Mouse (Mus musculus) gastrocnemius, postnatal 14 days (tissue): Measurements from ENCODE around the gene Gng13. TPM values are rescaled to one million over a fixed set of nuclear protein-coding genes. Genes with fewer than 3 reads are reported as not detected.
A peak's percentile ranks its signal among the peaks of the same experiment; 100 is the strongest.
"Not testable (repeated sequence)": the region's sequence is repeated elsewhere in the genome, so short reads cannot be mapped to it uniquely, and the experiment has no call there.

ENCODE experiments used
- DNase-seq: peaks from one replicate; pipeline ENCODE4 v3.0.0; 2021; ENCODE audit warnings: mixed read lengths
- intact Hi-C: fragments of 180-260 bp; cut with DNase I; formaldehyde crosslinking; loops from one replicate; pipeline ENCODE4 v1.15.1; 2025; ENCODE audit warnings: low total_unique reads
- total RNA-seq, 2 experiments: library from RNA; stranded (reverse); gene quantifications; 2 replicates each; pipeline ENCODE4 v1.2.3; 2021

The Gng13 gene
- total RNA-seq, 2 experiments from 2014 or later = not detected

DNA sequence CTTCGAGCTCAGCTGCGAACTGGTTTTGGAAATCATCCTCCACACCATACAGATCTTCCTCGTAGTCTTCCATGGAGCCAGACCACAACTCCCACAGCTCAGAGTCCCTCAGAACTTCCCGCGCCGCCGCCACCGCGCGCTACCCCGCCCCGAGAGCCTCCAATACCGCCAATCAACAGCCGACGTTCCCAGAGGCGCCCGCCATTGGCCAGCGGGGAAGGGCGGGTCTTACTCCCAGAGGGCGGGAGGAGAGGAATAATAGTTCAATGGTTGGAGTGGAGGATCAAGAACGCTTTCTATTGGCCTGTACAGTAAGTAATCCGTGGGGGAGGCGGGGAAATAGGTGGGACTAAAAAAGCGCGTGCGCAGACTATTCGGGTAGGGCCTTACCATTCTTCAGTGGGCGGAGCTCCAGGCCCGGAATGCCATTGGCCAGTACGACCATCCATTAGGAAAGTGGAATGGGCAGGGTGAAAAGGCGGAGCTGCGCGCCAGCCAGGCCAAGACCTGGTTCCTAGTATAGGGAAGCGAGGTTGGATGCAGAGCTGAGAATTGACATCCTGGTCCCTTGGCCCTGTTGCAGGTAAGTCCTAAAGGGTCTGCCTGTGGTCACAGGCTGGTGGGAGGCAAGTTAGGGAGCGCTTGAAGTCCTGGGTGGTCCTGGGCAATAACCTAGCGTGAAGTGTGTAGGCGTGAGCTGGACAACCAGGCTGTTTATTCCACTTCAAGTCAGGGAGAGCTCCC, 10.5 kb downstream of the Gng13 start, which contains the start of the genes Chtf18 and Rpusd1:
Chtf18 (minus strand) TSS at position 155 of the 744 bp plus-strand sequence.
Rpusd1 (plus strand) TSS at position 406 of the 744 bp plus-strand sequence.
- peak; percentile 99 for DNase-seq
- intact Hi-C loops = no loop called here

DNA sequence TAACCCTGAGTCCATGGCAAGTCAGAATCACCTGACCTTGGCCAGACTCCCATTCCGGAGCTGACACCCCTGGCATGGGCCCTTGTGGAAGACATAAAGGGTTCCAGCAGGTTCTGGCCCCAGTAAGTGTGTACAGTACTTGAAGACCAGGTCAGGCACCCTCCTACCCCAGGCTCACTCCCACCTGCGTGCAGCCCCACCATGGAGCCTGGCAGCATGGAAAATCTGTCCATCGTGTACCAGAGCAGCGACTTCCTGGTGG, 11.0 kb downstream of the Gng13 start:
- DNase-seq = no peak
- intact Hi-C loops = no loop called here

DNA sequence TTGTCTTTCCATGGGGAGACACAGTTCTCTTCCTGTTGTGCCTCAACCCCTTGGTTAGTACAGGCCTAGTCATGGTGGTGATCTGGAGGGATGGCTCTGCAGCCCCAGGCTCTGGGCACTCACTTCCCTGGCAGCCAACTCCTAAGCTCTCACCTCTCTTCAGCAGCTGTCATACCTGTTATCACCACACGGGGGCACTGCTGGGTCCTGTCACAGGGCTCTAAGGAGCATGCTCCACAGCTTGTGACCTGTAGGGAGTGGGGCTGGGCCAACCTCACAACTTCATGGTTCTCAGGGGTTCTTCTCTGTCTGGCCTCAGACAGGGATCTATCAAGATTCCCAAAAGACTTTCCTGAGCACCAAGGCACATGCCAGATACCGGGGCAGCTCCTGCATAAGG, 15.1 kb downstream of the Gng13 start:
- peak; percentile 78 for DNase-seq

DNA sequence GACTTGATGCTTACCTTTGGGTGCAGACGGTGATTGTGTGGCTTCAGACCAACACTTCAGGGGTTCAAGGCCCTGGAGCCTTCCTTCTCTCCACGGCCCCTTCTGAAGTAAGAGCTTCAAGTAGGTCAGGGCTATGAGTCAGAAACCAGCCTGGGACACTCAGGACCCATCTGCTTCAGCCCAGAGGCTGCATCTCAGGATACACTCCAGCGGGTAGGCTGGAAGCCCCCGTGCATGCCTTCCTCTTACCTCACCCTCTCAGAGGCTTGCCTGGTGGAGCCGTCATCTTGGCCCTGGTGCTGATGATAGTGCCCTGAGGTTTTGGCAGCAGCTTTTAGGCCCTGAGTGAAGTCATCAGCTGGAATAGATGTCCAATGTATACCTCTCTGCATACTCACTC, 18.3 kb downstream of the Gng13 start:
- no peak for DNase-seq
- intact Hi-C loops = no loop called here

More for the DNA sequence above, 15.1 kb downstream of the Gng13 start:
- intact Hi-C loops = loop anchor here (5.0 kb wide), 1 partner anchor 65 kb away; the partner anchor contains the start of genes AC134908.4 and Metrn

DNA sequence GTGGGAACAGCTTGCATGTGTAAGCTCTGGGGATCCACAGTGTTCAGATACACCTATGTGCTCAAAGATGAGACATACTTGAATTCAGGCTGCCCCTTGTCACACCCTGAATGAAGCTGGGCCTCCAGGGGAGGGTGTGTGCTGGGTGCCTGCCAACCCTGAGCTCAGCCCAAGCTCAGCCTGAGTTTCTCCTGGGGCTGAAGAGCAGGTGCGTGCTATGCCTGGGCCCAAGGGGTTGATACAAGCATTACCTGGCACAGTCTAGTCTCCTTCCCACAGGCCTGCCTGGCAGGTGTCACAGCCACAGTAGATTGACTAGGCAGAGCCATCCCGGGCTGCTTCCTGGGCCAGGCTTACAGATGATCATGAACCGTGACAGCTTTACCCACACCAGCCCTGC, 18.8 kb downstream of the Gng13 start, which contains the start of gene Mslnl:
Mslnl (plus strand) TSS at position 298 of the 400 bp plus-strand sequence.
- intact Hi-C loops = no loop called here
- no peak for DNase-seq

DNA sequence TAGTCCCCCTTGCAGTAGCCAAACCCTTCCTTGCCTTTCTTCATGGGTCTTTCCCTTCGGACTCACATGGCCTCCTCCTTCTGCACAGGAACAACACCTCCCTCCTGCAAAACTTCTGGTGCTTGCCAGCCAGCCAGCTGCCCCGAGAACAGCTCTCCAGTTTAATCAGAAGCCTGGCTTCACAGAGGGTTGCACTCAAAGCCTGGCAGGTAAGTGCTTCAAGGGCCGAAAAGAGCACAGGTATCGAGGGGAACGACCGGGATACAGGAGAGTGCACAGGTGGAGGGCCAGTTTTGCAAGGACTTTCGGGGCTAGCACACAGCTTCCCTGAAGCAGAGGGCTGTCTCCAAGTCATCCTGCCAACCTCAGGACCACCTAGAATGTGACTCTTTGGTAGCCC, 21.9 kb downstream of the Gng13 start:
- intact Hi-C loops = no loop called here

DNA sequence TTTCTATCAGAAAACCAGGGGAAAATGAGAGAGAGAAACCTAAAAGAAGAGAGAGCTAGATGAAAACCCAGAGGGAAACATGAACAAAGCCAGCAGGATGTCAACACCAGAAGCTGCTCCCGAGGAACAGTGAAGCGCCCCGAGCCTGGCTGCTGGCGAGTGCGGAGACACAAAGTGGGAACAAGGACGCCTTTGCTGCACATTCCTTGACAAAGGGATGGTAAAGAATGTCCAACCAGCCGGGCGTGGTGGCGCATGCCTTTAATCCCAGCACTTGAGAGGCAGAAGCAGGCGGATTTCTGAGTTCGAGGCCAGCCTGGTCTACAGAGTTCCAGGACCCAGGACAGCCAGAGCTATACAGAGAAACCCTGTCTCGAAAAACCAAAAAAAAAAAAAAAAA, 24.5 kb downstream of the Gng13 start:
- DNase-seq, intact Hi-C loops: not testable (repeated sequence)

More for the DNA sequence above, 21.9 kb downstream of the Gng13 start:
- no peak for DNase-seq

DNA sequence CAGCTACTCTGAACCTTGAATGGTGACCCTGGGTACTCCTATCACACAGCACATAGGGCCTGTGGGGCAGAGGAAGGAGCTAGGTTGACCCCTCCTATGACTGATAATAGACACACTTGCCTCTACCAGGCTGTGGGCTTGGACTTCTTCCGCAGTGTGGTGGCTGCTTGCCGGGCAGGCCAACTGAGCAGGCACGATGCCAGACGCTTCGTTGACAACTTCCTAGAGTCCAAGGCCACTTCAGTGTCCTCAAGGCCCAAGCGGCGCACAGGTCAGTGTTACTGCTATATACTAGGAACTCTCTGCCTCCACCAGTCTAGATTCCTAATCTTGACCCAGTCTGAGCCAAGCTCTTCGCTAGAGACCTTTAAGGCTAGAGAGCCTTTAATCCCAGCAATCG, 26.9 kb downstream of the Gng13 start:
- intact Hi-C loops = no loop called here
- no peak for DNase-seq

DNA sequence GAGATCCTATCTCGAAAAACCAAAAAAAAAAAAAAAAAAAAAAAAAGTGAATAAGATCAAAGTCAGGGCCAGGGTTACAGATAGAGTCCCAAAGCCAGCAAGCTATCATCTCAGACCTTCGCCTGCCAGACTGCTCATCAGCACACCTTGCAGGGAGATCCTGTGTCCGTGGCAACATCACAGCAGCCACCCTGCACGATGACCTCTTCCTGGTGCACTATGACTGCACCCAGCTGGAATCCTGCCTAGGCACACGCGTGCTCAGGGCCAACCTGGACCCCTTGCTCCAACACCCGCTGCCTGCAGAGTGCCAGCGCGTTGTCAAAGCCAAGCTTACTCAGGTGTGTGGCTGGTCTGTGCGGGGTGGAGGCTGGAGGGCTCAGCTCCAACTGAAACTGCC, 27.3 kb downstream of the Gng13 start:
- no peak for DNase-seq
- intact Hi-C loops = no loop called here

DNA sequence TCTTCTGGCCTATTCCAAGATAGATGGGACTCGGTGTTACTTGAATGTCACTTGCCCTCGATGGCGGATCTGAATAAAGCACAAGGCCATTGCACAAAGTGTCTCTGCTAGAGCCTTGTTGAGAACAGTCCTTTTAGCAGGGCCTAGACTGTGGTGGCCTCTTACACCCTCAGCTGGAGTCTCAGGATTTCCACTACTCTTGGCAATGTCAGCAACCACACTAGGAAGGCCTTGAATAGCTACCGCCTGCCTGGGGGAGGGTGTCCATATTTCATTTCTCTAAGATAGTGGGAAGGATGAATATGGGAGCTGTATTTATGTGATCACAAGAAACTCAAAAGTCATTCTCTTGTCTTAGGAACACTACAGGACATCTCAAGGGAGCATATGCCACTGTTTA, 31.3 kb downstream of the Gng13 start:
- no peak for DNase-seq
- intact Hi-C loops = no loop called here

DNA sequence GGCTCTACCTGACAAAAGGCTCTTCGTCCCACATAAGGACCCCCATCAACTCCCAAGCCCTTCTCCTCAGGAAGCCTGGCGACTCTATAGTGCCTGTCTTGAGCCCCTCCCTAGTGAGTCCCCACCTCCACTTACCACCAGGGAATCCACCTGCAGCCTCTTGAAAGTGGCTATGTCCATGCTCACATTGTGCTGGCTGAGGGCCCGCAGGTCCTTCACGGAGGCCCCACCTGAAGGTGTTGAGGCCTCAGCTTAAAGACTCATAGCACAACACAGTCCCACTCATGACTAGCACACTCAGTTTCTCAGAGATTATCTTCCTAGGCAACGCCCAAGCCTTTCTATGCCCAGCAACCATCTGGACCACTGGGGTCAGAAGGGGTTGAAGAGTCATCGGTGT, 32.3 kb downstream of the Gng13 start:
- intact Hi-C loops = no loop called here
- no peak for DNase-seq

DNA sequence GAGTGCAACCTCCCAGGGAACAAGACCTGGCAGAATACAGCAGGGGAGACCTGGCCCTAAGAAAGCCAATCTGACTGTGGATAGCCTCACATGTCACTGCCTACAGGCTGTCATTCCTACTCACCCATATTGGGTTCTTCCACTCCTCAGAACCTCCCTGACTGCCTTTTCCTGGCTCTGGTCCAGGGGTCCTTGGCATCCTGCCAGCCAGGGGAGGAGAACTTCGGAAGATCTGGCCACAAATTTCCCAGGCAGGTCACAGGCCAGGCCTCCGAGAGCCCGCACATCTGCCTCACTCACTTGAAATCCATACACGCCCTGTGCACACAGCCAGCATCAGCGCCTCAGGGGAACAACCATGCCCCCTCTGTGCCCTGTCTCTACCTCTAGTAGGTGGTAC, 34.5 kb downstream of the Gng13 start:
- intact Hi-C loops = no loop called here
- DNase-seq = peak; percentile 56

DNA sequence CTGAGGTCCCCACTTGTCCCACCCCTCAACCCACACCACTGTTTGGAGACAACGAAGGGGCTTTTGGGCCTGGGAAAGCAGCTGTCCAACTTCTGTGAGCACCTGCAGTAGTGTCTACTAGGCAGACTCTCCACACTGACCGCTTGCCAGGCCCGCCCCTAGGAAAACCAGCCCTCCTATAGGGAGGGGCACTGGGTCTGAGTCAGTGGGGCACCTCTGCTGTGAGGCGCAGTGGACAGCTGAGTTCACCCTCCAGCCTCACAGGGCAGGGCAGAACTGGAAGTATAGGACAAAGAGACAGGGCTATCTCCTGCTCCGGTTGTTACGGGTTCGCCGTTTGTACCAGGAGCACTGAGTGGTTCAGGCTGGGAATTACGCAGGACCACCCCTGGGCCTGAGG, 37.3 kb downstream of the Gng13 start, which contains the start of gene Msln:
Msln (minus strand) TSS at position 138 of the 400 bp plus-strand sequence.
- intact Hi-C loops = no loop called here
- DNase-seq = no peak

DNA sequence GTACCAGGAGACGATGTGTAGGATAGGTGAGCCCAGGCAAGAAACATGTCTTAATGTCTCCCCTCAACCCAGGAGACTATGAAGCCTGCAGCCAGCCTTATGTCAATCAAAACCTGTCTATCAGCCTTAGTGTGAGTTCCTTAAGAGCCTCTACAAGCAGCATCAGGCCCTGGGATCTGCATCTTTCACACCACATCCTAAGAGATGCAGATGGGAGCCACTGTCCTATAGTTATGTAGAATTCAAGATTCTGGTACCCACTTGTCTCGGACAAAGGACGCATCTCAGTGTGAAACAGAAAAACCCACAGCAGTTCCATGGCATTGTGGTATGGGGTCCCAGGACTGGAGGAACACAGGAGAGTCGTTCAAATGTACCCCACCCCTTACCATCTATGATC, 38.1 kb downstream of the Gng13 start:
- no peak for DNase-seq
- intact Hi-C loops = no loop called here

DNA sequence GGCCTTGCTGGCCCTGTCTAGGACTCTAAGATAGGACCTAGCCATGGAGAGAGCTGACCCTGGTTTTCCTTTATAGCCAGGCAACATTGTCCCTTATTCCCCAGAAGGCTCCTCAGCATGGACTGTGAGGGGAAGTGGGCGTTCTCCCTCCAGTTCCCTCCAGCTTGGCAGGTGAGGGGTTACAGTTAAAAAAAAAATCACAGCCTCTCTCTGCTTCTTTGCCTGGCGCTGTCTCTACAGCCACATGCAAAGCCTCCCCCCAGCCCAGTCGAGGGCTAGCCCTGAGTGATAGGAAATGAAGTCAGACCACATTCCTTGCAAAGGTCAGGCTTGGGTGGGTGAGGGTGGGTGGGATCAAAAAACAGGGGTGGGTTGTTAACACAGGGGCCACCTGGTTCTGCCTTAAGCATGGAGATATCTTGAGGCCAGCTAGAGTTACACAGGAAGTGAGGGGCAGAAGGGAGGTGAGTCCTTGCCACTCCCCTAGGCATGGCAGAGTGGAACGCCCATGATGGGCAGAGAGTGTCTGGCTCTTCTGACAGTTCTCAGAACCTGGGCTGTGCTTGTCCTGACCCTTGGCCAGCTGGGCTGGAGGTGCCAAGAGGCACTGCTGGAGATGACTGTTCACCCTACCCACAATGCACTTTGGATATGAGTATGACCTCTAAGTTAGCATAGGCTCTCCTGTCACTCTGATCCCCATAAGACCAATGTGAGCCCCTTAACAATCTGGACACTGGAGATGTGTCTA, 38.8 kb downstream of the Gng13 start:
- intact Hi-C loops = no loop called here
- no peak for DNase-seq

DNA sequence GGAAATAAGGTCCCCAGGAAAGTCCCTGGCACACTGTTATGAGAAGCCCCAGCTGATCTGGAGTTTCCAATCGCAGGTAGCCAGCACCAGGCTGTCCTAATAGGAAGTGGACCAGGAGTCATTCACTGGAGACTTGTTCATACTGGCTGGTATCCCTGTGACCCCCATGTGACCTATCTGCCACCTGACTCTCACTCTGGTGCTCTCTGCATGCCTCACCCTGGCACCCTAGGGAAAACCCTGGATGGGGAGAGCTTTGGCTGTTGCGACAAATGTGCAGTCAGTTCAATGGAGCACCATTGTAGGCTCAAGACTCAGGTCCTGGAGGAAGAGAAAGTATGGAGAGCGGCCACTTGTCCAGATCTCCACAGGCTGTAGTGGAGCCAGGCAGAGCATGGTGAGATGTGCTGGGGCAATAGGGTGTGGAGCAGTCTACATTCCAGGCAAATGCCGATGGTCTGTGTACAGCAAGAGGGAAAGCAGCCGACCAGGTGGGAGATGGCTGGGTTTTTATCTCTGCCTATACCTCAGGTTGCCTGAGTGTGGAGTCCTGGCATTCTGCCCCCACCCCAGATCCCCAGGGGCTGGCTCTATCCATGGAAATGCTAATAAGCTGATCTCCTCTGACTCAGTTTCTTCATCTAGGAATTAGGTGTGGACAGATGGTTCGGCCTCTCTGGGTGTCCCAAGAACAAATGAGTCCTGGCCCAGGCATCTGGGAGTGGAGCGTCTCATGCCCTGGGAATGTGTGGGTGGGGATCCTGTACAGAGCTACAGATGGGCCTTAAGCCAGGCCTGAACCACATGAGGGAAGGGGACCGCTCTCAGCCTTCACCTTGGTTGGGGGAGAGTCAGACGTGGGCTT, 39.6 kb downstream of the Gng13 start:
- no peak for DNase-seq
- intact Hi-C loops = no loop called here

DNA sequence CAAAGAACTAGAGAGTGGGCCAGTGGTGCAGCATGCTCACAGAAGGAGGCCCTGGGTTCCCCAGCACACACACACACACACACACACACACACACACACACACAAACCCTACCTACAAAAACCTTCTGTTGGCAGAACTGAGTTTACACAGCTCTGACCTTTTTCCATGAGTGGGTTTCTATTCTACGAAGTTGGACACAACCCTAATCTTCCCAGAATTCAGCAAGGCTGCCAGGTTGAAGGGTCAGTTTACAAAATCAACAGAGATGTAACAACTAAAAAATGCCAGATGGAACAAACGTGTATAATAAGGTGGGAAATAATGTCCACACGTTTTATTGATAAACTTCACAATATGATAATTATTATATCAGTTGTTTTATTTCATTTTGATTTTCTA, 40.7 kb downstream of the Gng13 start:
- intact Hi-C loops = no loop called here

DNA sequence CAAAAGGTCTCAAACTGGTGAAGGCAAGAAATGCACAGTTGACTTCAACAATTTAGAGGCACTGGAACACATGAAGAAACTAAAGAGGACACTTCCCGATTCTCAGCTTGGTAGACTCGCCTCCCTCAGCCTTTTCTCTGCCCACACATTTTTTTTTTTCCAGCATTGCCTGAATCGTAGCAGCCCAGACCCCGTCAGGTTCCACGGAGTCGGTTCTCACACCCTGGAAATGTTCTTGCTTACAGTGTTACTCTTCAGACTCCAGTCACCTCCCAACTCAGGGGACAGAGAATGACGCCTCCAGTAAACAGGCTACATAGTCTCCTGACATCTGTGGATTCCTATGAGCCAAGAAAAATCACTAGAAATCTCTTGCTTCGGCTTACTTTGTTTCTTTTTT, 43.2 kb downstream of the Gng13 start:
- intact Hi-C loops = no loop called here
- no peak for DNase-seq

More for the DNA sequence above, 40.7 kb downstream of the Gng13 start:
- DNase-seq = no peak

DNA sequence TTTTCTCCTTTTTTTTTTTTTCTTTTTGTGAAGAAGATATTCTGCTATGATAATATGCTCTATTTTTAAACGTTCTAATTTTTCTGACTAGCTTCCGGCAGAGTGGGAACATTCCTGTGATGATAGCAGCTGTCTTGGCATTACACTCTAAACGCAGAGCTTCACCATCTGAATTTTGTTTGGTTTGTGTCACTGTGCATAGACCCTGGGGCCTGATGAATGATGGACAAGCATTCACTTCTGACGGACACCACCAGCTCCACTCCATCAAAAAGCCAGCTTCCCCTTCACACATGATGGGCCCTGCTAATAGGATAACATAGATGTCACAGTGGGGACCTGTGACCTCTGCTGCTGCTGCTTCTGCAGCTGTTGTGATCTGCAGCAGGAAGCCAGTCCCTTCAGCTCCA, 44.6 kb downstream of the Gng13 start:
- DNase-seq = no peak
- intact Hi-C loops = no loop called here

DNA sequence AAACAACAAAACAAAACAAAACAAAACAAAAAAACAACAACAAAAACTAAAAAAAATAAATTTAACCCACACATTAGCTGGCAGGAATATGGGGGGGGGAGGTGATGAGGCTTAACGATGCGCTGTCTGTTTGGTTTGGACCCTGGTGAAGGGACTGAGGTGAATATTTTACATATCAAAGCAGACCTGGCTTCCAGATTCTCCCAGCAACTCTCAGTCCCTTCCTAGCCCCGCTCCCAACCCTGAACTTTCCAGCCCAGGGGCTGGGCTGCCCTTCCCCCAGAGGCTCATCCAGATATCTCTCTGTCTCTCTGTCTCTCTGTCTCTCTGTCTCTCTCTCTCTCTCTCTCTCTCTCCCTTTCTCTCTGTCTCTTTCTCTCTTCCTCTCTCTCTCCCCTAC, 45.6 kb downstream of the Gng13 start:
- intact Hi-C loops = no loop called here
- no peak for DNase-seq
